Mouse (Mus musculus) T-helper 1 cell (primary cell): ENCODE measurements around the gene Vamp8.

ENCODE experiments used
- in situ Hi-C: fragments of 300-600 bp; cut with MboI, MseI; formaldehyde crosslinking; loops from one replicate; pipeline ENCODE4 v1.15.1; 2025; ENCODE audit warnings: high pct_unique_total_duplicates

Gene Vamp8

DNA sequence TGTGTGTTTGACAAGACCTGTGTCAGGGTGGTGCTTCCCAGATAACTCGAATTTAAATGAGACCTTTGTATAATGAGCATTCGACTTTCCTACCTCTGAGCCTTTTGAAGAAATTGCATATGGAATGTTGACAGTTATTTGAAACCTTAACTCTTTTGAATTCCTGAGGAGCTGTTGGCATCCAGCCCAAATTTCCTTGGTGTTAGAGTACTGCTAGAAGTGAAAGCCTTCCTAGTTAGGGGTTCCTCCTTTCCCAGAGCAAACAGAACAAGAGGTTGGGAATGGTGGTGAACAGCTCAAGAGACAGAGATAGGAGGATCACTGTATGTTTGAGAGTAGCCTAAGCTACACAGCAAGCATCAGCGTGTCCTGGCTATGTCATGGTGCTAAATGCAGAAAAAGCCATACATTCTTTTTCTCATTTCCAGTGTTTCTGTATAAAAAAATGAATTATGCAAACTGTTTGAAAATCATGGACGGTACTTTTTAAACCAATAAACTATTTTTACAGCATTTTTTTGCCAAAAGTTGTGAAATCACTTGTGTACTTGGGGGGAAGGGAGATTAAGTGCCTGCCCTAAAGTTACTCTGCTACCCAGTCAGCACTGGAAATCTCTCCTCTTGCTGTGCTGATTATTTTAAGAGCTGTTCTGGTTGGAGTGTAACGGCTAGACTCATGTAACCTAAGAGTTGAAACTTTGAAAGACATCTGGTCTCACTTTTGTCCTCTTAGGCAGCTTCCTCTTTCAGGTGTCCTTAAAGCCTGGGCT is 37.7 kb downstream of the Vamp8 start:
- in situ Hi-C loops, result no loop called here

DNA sequence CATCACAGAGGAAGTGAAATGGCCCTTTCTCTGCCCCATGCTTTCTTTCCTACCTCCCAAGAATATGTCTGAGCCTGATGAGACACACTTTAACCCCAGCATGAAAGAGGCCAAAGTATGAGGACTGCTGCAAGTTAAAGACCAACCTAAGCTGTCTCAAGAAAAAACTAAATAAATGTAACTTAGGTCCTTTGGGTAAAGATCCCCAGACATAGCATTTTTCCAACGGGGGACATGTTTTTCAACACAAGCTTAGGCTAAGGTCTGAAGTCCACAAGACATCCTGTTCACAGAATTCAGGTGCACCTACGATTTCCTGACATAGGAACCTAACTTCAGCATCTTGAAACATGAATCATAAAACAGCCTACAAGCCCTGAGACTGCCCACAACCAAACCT is 40.3 kb downstream of the Vamp8 start:
- in situ Hi-C loops, result no loop called here

DNA sequence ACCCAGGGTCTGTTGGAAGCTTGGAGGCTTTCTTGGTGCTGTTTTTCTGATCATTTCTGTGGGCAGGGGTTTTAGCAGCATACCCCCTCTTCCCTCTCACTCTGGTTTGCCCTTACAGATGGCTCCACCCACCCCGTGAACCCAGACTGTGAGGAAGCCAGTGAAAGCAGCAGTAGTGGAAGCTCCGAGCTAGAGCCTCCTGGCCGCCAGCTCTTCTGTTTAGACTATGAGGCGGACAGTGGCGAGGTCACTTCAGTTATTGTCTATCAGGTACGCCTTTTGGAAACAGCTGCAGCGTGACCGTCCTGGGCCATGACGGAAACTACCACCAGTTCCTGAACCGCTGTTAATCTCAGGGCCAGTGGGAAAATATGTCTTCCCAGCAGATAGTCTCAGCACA is 42.1 kb downstream of the Vamp8 start:
- in situ Hi-C loops, result no loop called here

DNA sequence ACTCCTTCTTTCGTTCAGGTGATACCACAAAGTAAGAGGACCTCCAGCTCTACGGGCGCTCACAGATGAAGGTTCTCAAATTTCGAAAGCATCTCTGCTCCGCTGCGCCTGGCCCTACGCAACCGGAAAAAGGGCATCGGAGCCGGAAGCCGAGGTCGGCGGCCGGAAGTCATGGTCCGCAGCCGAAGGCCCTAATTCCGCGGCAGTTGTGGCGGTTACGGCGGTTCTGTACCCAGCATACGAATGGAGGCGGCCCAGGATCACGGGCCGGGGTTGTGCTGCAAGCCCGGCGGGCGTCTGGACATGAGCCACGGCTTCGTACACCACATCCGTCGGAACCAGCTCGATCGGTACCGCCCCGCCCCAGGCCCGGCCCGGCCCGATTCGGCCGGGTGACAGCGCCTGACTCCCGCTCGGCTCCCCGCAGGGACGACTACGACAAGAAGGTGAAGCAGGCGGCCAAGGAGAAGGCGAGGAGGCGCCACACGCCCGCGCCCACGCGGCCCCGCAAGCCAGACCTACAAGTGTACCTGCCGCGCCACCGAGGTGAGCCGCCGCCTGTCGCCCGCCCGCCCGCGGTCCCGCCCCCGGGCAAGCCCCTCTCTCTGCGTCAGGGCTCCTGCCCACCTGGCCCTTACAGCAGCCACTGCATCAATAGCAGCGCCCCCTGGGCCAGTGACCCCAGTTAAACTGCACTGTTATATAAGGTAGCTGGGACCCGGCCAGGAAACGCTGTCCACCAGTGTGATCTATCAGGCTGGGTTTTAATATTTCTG is 43.1 kb downstream of the Vamp8 start, which contains the start of gene 0610030E20Rik:
TSS of gene 0610030E20Rik (plus strand) at position 152 of the 776 bp plus-strand sequence.
- in situ Hi-C loops, result no loop called here

DNA sequence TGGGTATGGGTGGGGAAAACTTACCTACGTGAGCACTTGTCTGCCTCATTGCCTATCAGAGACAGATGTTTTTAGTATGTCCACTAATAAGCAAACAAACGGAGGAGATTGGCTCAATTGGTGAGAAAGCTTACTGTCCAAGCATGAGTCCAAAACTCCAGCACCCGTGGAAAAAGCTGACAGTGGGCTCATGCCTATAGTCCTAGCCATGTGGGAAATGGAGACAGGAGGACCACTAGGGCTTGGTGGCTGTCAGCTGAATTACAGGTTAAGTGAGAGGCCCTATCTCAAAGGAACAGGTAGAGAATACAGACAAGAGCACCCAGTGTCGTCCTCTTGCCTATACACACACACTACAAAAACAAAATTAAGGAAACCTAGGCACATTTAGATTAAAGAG is 44.2 kb downstream of the Vamp8 start:
- in situ Hi-C loops, result no loop called here

DNA sequence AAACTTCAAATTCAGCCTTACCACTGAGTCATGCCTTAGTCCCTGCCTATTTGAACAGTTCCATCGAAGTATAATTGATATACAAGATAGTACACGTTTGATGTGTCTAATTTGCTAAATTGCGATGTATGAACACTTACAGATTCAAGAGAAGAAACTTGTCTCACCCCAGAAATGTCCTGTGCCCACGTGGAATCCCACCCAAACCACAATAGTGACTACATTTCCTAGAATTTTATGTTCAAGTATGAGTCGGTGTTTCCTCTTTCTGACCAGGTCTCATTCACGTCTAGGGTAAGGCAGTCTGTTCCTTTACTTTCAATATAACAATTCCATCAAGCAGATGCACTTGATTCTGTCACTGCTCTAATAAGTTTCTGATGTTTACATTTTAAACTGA is 44.9 kb downstream of the Vamp8 start:
- in situ Hi-C loops, result no loop called here

DNA sequence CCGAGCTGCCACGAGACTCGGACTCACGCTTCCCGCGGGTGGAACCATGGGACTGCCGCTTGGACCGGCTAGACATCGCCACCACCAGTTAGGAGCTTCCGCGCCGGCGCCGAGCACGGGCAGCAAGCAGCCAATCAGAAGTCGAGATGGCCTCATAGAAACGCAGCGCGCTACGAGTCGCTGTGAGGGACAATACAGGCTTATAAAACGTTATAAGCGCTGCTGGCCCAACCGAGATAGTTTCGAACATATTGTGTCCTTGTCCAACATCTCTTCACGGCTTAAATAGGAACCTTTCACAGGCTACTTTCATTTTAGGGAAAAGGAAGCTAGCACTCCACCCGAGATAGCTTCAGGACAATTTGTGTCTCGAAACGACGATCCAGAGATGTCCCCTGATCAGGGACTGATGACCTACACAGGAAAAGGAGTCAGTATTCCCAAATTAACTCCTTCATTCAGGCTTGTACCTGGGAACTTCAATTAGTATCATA is 45.4 kb downstream of the Vamp8 start, which contains the start of gene Usp39:
TSS of gene Usp39 (minus strand) at position 111 of the 494 bp plus-strand sequence.
- in situ Hi-C loops, result no loop called here

DNA sequence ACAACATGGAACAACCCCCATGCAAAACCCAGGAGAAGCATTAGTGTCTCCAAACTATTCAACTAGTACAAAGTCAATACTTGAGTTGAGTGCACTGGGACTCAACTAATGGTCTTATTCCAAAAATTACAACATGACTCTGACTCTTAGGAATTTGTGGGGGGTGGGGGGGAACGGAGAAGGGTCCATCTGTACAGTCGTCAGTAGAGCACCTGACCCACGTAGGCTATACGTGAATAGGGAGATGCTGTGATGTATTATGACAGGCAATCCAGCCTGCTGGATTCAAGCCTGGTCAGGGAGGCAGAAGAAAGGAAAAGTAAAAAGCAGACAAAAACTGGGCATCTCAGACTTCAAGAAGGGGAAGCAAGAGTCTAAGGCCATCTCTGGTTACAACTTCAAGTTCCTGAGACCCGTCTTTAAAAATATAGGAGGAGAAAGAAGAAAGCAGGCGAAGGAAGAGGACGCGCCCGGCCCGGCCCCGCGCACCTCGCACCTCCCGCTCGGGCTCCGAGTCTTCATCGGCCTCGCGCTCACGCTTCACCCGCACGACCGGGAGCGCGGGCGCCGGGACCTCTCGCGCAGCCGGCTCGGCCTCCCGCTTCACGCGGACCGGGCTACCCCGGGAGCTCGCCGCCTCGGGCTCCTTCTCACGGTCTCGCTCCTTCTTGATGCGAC is 46.0 kb downstream of the Vamp8 start:
- in situ Hi-C loops, result no loop called here

DNA sequence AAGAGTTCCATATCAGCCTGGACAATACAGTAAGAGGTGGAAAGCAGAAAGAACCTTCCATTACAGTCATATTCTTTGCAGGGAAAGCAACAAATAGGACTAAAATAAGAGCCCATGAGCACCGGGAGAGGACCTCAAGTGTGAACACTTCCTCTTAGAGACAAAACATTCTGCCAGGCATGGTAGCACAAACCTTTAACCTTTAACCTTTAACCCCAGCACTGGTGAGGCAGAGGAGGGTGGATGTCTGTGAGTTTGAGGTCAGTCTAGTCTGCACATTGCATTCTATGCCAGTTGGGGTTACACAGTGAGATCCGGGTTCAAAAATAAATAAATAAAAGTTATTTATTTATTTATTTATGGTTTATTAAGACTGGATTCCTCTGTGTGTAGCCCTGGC is 50.0 kb downstream of the Vamp8 start:
- in situ Hi-C loops, result no loop called here
